Mouse (Mus musculus) liver, embryonic 15.5 days (tissue): Measurements from ENCODE around the gene Gucy2c. TPM values are rescaled to one million over a fixed set of nuclear protein-coding genes. Genes with fewer than 3 reads are reported as not detected.
A peak's percentile ranks its signal among the peaks of the same experiment; 100 is the strongest.

Source experiments
- ATAC-seq: fragments of 200-750 bp; cut with Nextera tagmentation; 2 replicates; pipeline ENCODE4 v1.8.0; 2017; ENCODE audit warnings: moderate number of reproducible peaks, mild to moderate bottlenecking, moderate library complexity; ENCODE audit not compliant: insufficient read depth
- H3K27ac ChIP-seq: fragments of 300-500 bp; sonication (generic); replicated peaks from 2 replicates; pipeline ENCODE4 v1.5.1; 2015; ENCODE audit warnings: mild to moderate bottlenecking, inconsistent platforms
- H3K27me3 ChIP-seq: fragments of 300-500 bp; sonication (generic); 2 replicates; pipeline ENCODE4 v1.6.1; 2015; ENCODE audit warnings: mild to moderate bottlenecking, inconsistent platforms
- H3K36me3 ChIP-seq: fragments of 300-500 bp; sonication (generic); replicated peaks from 2 replicates; pipeline ENCODE4 v1.6.1; 2015; ENCODE audit warnings: moderate library complexity, mild to moderate bottlenecking, inconsistent platforms
- H3K4me1 ChIP-seq: fragments of 300-500 bp; sonication (generic); replicated peaks from 2 replicates; pipeline ENCODE4 v1.6.1; 2015; ENCODE audit warnings: inconsistent platforms
- H3K4me2 ChIP-seq: fragments of 300-500 bp; sonication (generic); 2 replicates; pipeline ENCODE4 v1.6.1; 2015; ENCODE audit warnings: moderate library complexity, mild to moderate bottlenecking, inconsistent platforms
- H3K4me3 ChIP-seq: fragments of 300-500 bp; sonication (generic); replicated peaks from 2 replicates; pipeline ENCODE4 v1.5.1; 2015; ENCODE audit warnings: mild to moderate bottlenecking, inconsistent platforms
- H3K9ac ChIP-seq: fragments of 300-500 bp; sonication (generic); 2 replicates; pipeline ENCODE4 v1.6.1; 2015; ENCODE audit warnings: moderate library complexity, mild to moderate bottlenecking, inconsistent platforms
- H3K9me3 ChIP-seq: fragments of 300-500 bp; sonication (generic); replicated peaks from 2 replicates; pipeline ENCODE4 v1.6.1; 2016; ENCODE audit warnings: inconsistent platforms
- WGBS: fragments of 180-500 bp; shearing (Covaris S2); methylation state at CpG from one replicate; pipeline ENCODE4 v1.1.7; 2015; ENCODE audit warnings: mixed read lengths; ENCODE audit not compliant: insufficient replicate concordance; 5-methylcytosine and 5-hydroxymethylcytosine counted together
- polyA plus RNA-seq: library from polyadenylated mRNA; unstranded; fragments of >200 nt; fragmentation: Nextera tagmentation; extraction: Ambion mirVana; gene quantifications from 2 replicates; pipeline ENCODE4 v1.2.1, GENCODE M21; 2015

Gucy2c gene
- polyA plus RNA-seq, 1 experiment from 2014 or later = 0.26 TPM

GRCm38 (mm10) chr6:136723171-136723570 lies 58.4 kb downstream of the Gucy2c start:
- no peak overlapping the region for H3K4me2 ChIP-seq
- no peak overlapping the region for H3K27ac ChIP-seq
- no peaks in the 10 kb centered on the region for H3K9me3 ChIP-seq
- no peaks in the 10 kb centered on the region for H3K36me3 ChIP-seq
- H3K27me3 ChIP-seq = no peaks in the 10 kb centered on the region
- no peak for ATAC-seq
- H3K4me1 ChIP-seq = no peaks in the 10 kb centered on the region
- no peak overlapping the region for H3K9ac ChIP-seq
- 58% methylated on average over 3 of the region's 3 CpGs for WGBS
- H3K4me3 ChIP-seq = no peak overlapping the region

- 69% methylated on average over 7 of the region's 7 CpGs for WGBS
- H3K4me1 ChIP-seq = no peaks in the 10 kb centered on the region
- H3K27ac ChIP-seq = no peak overlapping the region
- H3K4me3 ChIP-seq = no peak overlapping the region
- no peaks in the 10 kb centered on the region for H3K9me3 ChIP-seq
- ATAC-seq = no peak
- no peak overlapping the region for H3K9ac ChIP-seq
- no peaks in the 10 kb centered on the region for H3K27me3 ChIP-seq
- no peaks in the 10 kb centered on the region for H3K36me3 ChIP-seq
- no peak overlapping the region for H3K4me2 ChIP-seq
Observed at GRCm38 (mm10) chr6:136722565-136722964, 59.0 kb downstream of the Gucy2c start.

- H3K27me3 ChIP-seq = no peaks in the 10 kb centered on the region
- H3K4me2 ChIP-seq = no peak overlapping the region
- H3K4me1 ChIP-seq = no peaks in the 10 kb centered on the region
- H3K4me3 ChIP-seq = no peak overlapping the region
- no peaks in the 10 kb centered on the region for H3K36me3 ChIP-seq
- no peak overlapping the region for H3K27ac ChIP-seq
- H3K9me3 ChIP-seq = no peaks in the 10 kb centered on the region
- WGBS = 46% methylated on average over 6 of the region's 6 CpGs
- H3K9ac ChIP-seq = no peak overlapping the region
- ATAC-seq = no peak
Observed at GRCm38 (mm10) chr6:136721925-136722324, 59.6 kb downstream of the Gucy2c start.

- Histone ChIP-seq H3K9me3 (no peaks in the 10 kb centered on the region), H3K4me3 (no peak overlapping the region), H3K9ac (no peak overlapping the region), H3K27ac (no peak overlapping the region), H3K4me1 (no peaks in the 10 kb centered on the region), H3K4me2 (no peak overlapping the region), H3K36me3 (no peaks in the 10 kb centered on the region), H3K27me3 (no peaks in the 10 kb centered on the region)
- ATAC-seq = no peak
- 76% methylated on average over 15 of the region's 15 CpGs for WGBS
Observed at GRCm38 (mm10) chr6:136720436-136720835, 61.1 kb downstream of the Gucy2c start.

GRCm38 (mm10) chr6:136715881-136716431 lies 65.6 kb downstream of the Gucy2c start:
- Histone ChIP-seq H3K27me3 (no peaks in the 10 kb centered on the region), H3K4me3 (no peak overlapping the region), H3K9ac (no peak overlapping the region), H3K27ac (no peak overlapping the region), H3K4me1 (no peaks in the 10 kb centered on the region), H3K4me2 (no peak overlapping the region), H3K9me3 (no peaks in the 10 kb centered on the region), H3K36me3 (no peaks in the 10 kb centered on the region)
- ATAC-seq = no peak
- 45% methylated on average over 10 of the region's 11 CpGs for WGBS

GRCm38 (mm10) chr6:136714097-136714496 lies 67.5 kb downstream of the Gucy2c start:
- Histone ChIP-seq H3K36me3 (no peaks in the 10 kb centered on the region), H3K4me3 (no peak overlapping the region), H3K27me3 (no peaks in the 10 kb centered on the region), H3K4me1 (no peaks in the 10 kb centered on the region), H3K9ac (no peak overlapping the region), H3K27ac (no peak overlapping the region), H3K9me3 (no peaks in the 10 kb centered on the region), H3K4me2 (no peak overlapping the region)
- no peak for ATAC-seq
- 22% methylated on average over 3 of the region's 3 CpGs for WGBS

GRCm38 (mm10) chr6:136710408-136710807 lies 71.2 kb downstream of the Gucy2c start:
- no peaks in the 10 kb centered on the region for H3K9me3 ChIP-seq
- no peaks in the 10 kb centered on the region for H3K27me3 ChIP-seq
- no peaks in the 10 kb centered on the region for H3K36me3 ChIP-seq
- no peaks in the 10 kb centered on the region for H3K4me1 ChIP-seq
- no peak overlapping the region for H3K4me3 ChIP-seq
- H3K27ac ChIP-seq = no peak overlapping the region
- 64% methylated on average over 5 of the region's 5 CpGs for WGBS
- no peak overlapping the region for H3K4me2 ChIP-seq
- ATAC-seq = no peak
- no peak overlapping the region for H3K9ac ChIP-seq

- WGBS = 74% methylated on average over 6 of the region's 6 CpGs
- Histone ChIP-seq H3K27ac (no peak overlapping the region), H3K36me3 (no peaks in the 10 kb centered on the region), H3K9ac (no peak overlapping the region), H3K4me3 (no peak overlapping the region), H3K9me3 (no peaks in the 10 kb centered on the region), H3K4me2 (no peak overlapping the region), H3K27me3 (no peaks in the 10 kb centered on the region), H3K4me1 (no peaks in the 10 kb centered on the region)
- ATAC-seq = no peak
Observed at GRCm38 (mm10) chr6:136708597-136708996, 73.0 kb downstream of the Gucy2c start.

GRCm38 (mm10) chr6:136701878-136702277 lies 79.7 kb downstream of the Gucy2c start:
- ATAC-seq = no peak
- Histone ChIP-seq H3K4me2 (no peak overlapping the region), H3K27ac (no peak overlapping the region), H3K9me3 (no peaks in the 10 kb centered on the region), H3K36me3 (no peaks in the 10 kb centered on the region), H3K4me1 (no peaks in the 10 kb centered on the region), H3K27me3 (no peaks in the 10 kb centered on the region), H3K9ac (no peak overlapping the region), H3K4me3 (no peak overlapping the region)
- WGBS = 69% methylated on average over 3 of the region's 3 CpGs

GRCm38 (mm10) chr6:136701185-136701584 lies 80.4 kb downstream of the Gucy2c start:
- H3K4me3 ChIP-seq = no peak overlapping the region
- WGBS = 61% methylated on average over 5 of the region's 5 CpGs
- H3K27ac ChIP-seq = no peak overlapping the region
- no peak overlapping the region for H3K9ac ChIP-seq
- no peaks in the 10 kb centered on the region for H3K36me3 ChIP-seq
- no peaks in the 10 kb centered on the region for H3K4me1 ChIP-seq
- no peak overlapping the region for H3K4me2 ChIP-seq
- H3K27me3 ChIP-seq = no peaks in the 10 kb centered on the region
- no peak for ATAC-seq
- H3K9me3 ChIP-seq = no peaks in the 10 kb centered on the region

- H3K4me3 ChIP-seq = no peak overlapping the region
- no peaks in the 10 kb centered on the region for H3K27me3 ChIP-seq
- no peaks in the 10 kb centered on the region for H3K36me3 ChIP-seq
- no peaks in the 10 kb centered on the region for H3K9me3 ChIP-seq
- H3K27ac ChIP-seq = no peak overlapping the region
- no peak overlapping the region for H3K4me2 ChIP-seq
- H3K9ac ChIP-seq = no peak overlapping the region
- 70% methylated on average over 6 of the region's 6 CpGs for WGBS
- no peak for ATAC-seq
- H3K4me1 ChIP-seq = no peaks in the 10 kb centered on the region
Observed at GRCm38 (mm10) chr6:136691314-136691713, 90.3 kb downstream of the Gucy2c start.

- no peak overlapping the region for H3K9ac ChIP-seq
- 20% methylated on average over 5 of the region's 5 CpGs for WGBS
- H3K36me3 ChIP-seq = no peaks in the 10 kb centered on the region
- H3K4me2 ChIP-seq = no peak overlapping the region
- peak overlapping the region; percentile 33; the same call in 1 of the 2 replicates for H3K27ac ChIP-seq
- H3K4me1 ChIP-seq = no peaks in the 10 kb centered on the region
- H3K4me3 ChIP-seq = no peak overlapping the region
- no peak for ATAC-seq
- H3K27me3 ChIP-seq = no peaks in the 10 kb centered on the region
- H3K9me3 ChIP-seq = no peaks in the 10 kb centered on the region
Observed at GRCm38 (mm10) chr6:136690527-136690926, 91.0 kb downstream of the Gucy2c start.
